Mouse (Mus musculus) frontal cortex, postnatal 25 days (tissue): Measurements from ENCODE around the gene Dhx40.
"Not testable (repeated sequence)": the region's sequence is repeated elsewhere in the genome, so short reads cannot be mapped to it uniquely, and the experiment has no call there.

Experiments used
- DNase-seq, 2 experiments: peaks; one replicate each; pipeline ENCODE4 v3.0.0; 2022; ENCODE audit warnings: low spot score in 2 of 2

The Dhx40 gene

GRCm38 (mm10) chr11:86818928-86819327, 11.4 kb upstream of the Dhx40 start:
- DNase-seq: no peak

GRCm38 (mm10) chr11:86816288-86816687, 8.7 kb upstream of the Dhx40 start:
- DNase-seq: not testable (repeated sequence)

GRCm38 (mm10) chr11:86814481-86814880, 6.9 kb upstream of the Dhx40 start:
- not testable (repeated sequence) for DNase-seq

- DNase-seq: not testable (repeated sequence)
Measured at GRCm38 (mm10) chr11:86813256-86813655, 5.7 kb upstream of the Dhx40 start.

GRCm38 (mm10) chr11:86811326-86811630, 3.7 kb upstream of the Dhx40 start:
- DNase-seq: no peak

GRCm38 (mm10) chr11:86810572-86811325, 3.2 kb upstream of the Dhx40 start:
- no peak for DNase-seq

GRCm38 (mm10) chr11:86809828-86810227, 2.3 kb upstream of the Dhx40 start:
- DNase-seq: no peak

GRCm38 (mm10) chr11:86807001-86807477, 507 bp downstream of the Dhx40 start:
- DNase-seq: peak; percentile 32 to 38

- DNase-seq: no peak
Measured at GRCm38 (mm10) chr11:86794161-86794560, 13.4 kb downstream of the Dhx40 start.

- not testable (repeated sequence) for DNase-seq
Measured at GRCm38 (mm10) chr11:86787436-86787835, 20.1 kb downstream of the Dhx40 start.

GRCm38 (mm10) chr11:86785767-86786166, 21.8 kb downstream of the Dhx40 start:
- no peak for DNase-seq

GRCm38 (mm10) chr11:86769884-86770283, 37.7 kb downstream of the Dhx40 start:
- no peak for DNase-seq

GRCm38 (mm10) chr11:86764501-86764900, 43.0 kb downstream of the Dhx40 start:
- DNase-seq: no peak

GRCm38 (mm10) chr11:86763127-86763526, 44.4 kb downstream of the Dhx40 start:
- not testable (repeated sequence) for DNase-seq

GRCm38 (mm10) chr11:86760357-86760756, 47.2 kb downstream of the Dhx40 start:
- DNase-seq: no peak

GRCm38 (mm10) chr11:86759886-86760285, 47.7 kb downstream of the Dhx40 start:
- no peak for DNase-seq

- DNase-seq: no peak
Measured at GRCm38 (mm10) chr11:86759226-86759625, 48.3 kb downstream of the Dhx40 start.

- no peak for DNase-seq
Measured at GRCm38 (mm10) chr11:86758559-86758958, 49.0 kb downstream of the Dhx40 start.

- DNase-seq: peak; percentile 97
Measured at GRCm38 (mm10) chr11:86757480-86758371, 49.8 kb downstream of the Dhx40 start, which contains the start of gene Cltc. TSS of gene Cltc (minus strand) at chr11:86757565.

GRCm38 (mm10) chr11:86757142-86757479, 50.4 kb downstream of the Dhx40 start:
- no peak for DNase-seq

- peak; percentile 13 to 30 for DNase-seq
Measured at GRCm38 (mm10) chr11:86756156-86757141, 51.1 kb downstream of the Dhx40 start.

GRCm38 (mm10) chr11:86752404-86752803, 55.1 kb downstream of the Dhx40 start:
- no peak for DNase-seq
